Mouse (Mus musculus) cerebellum, adult 9-11 months (tissue): Measurements from ENCODE around the gene Nedd9.
A peak's percentile ranks its signal among the peaks of the same experiment; 100 is the strongest.
"Not testable (repeated sequence)": the region's sequence is repeated elsewhere in the genome, so short reads cannot be mapped to it uniquely, and the experiment has no call there.

Experiments
- DNase-seq: peaks from one replicate; pipeline ENCODE4 v3.0.0; 2022

The Nedd9 gene

GRCm38 (mm10) chr13:41368612-41369011 lies 118.5 kb downstream of the Nedd9 start:
- no peak for DNase-seq

GRCm38 (mm10) chr13:41367176-41367611 lies 120.0 kb downstream of the Nedd9 start:
- no peak for DNase-seq

GRCm38 (mm10) chr13:41366609-41367008 lies 120.6 kb downstream of the Nedd9 start:
- DNase-seq, result not testable (repeated sequence)

- DNase-seq, result no peak
These were observed 122.9 kb downstream of the Nedd9 start for GRCm38 (mm10) chr13:41364273-41364672.

GRCm38 (mm10) chr13:41362909-41363308 lies 124.3 kb downstream of the Nedd9 start:
- DNase-seq, result no peak

GRCm38 (mm10) chr13:41360272-41360815 lies 126.8 kb downstream of the Nedd9 start:
- no peak for DNase-seq

- DNase-seq, result no peak
These were observed 127.6 kb downstream of the Nedd9 start for GRCm38 (mm10) chr13:41359330-41360215.

GRCm38 (mm10) chr13:41358480-41359180 lies 128.5 kb downstream of the Nedd9 start:
- peak; percentile 82 for DNase-seq

GRCm38 (mm10) chr13:41358009-41358408 lies 129.2 kb downstream of the Nedd9 start:
- peak; percentile 11 for DNase-seq

- DNase-seq, result no peak
These were observed 129.6 kb downstream of the Nedd9 start for GRCm38 (mm10) chr13:41357586-41357985.

GRCm38 (mm10) chr13:41357161-41357560 lies 130.0 kb downstream of the Nedd9 start:
- no peak for DNase-seq

GRCm38 (mm10) chr13:41355552-41355951 lies 131.6 kb downstream of the Nedd9 start:
- no peak for DNase-seq

- DNase-seq, result no peak
These were observed 132.6 kb downstream of the Nedd9 start for GRCm38 (mm10) chr13:41354591-41354990.

- no peak for DNase-seq
These were observed 133.5 kb downstream of the Nedd9 start for GRCm38 (mm10) chr13:41353676-41354075.

- DNase-seq, result no peak
These were observed 134.8 kb downstream of the Nedd9 start for GRCm38 (mm10) chr13:41352352-41352751.

- no peak for DNase-seq
These were observed 136.6 kb downstream of the Nedd9 start for GRCm38 (mm10) chr13:41350589-41350988.

- DNase-seq, result no peak
These were observed 137.4 kb downstream of the Nedd9 start for GRCm38 (mm10) chr13:41349770-41350169.

- DNase-seq, result no peak
These were observed 141.4 kb downstream of the Nedd9 start for GRCm38 (mm10) chr13:41345756-41346155.

GRCm38 (mm10) chr13:41345306-41345705 lies 141.9 kb downstream of the Nedd9 start:
- DNase-seq, result no peak

- no peak for DNase-seq
These were observed 143.3 kb downstream of the Nedd9 start for GRCm38 (mm10) chr13:41343887-41344266.

- DNase-seq, result no peak
These were observed 143.8 kb downstream of the Nedd9 start for GRCm38 (mm10) chr13:41343163-41343886.

- no peak for DNase-seq
These were observed 145.7 kb downstream of the Nedd9 start for GRCm38 (mm10) chr13:41341422-41341821.
